Mouse (Mus musculus): ENCODE data around the gene Stx11.

The Stx11 gene

DNA sequence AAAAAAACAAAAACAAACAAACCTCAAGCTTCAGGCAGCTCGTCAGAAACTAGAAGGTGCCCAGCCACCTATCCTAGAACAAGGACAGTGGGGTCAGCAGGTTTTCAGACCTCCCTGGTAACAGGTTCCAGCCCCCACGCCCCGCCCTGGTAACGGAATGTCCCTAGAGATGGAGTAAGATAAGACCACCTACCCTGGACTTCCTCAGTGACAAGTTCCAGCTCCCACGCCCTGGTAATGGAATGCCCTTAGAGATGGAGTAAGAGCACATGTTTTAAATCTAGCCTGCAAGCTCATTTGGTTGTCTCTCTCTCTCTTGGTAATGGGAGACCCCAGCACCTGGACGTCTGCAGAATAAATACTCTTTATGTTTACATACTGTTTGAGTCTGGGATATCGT lies 48.3 kb downstream of the Stx11 start:
- no peak for DNase-seq (ENCODE audit: low read depth, low spot score)

DNA sequence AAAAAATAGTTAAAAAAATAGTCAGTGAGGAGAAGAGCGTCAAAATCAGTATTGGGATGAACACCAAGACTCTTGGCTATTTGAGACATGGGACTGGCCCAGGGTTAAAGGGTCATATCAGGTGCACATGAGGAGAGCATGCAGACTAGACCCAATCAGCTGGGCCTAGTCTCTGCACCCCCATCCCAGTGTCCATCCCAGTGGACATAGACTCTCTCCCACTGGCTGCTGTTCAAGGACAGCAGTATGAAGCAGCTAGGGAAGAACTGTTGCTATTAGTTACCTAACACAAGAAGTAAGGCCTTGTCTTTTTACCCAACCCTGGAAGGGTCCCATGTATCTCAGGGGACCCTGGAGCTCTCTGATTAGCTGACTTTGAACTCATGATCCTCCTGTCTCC lies 49.9 kb downstream of the Stx11 start:
- DNase-seq (ENCODE audit: low read depth, low spot score): no peak

DNA sequence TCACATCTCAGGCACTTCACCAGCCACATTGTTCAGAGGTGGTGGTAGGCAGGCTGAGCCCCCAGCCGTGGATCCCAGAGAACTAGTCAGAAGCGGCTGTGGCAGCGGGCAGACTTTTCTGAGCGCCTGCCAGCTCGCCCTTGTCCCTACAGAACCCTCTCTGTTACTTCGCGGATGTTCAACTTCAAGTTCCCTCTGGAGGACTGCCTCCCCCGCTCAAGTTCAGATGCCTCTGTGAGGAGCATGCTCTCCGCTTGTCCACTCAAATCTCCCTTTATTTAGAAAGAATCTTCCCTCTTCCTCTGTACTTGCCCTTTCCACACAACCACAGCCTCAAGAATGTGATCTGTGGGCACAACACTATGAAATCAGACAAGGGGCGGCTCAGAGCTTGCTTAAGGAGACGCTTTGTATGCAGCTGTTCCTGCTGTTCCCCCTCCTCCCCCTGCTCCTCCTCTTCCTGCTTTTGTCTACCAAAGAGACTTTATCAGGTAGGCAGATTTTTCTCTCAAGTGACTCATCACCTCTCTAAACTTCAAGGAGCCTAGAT lies 52.0 kb downstream of the Stx11 start:
- no peak for DNase-seq (ENCODE audit: low read depth, low spot score)

DNA sequence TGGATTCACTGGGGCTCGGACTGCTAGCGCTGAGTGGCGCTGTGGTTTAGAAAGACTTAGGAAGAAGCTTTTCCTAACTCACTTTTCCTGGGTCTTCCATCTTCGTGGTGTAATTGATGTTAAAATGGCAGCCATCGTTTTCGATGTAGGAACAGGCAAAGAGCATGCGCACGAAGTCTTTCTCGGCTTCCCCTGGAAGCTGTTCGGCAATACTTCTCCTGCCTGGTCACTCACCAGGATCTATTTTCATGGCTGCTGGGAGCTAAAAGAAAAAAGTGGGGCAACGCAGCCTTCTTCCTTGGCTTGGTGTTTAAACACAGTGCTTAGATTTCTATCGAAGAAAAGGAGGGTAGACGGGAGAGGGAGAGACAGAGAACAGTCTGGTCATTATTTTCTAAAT lies 52.6 kb downstream of the Stx11 start:
- no peak for DNase-seq (ENCODE audit: low read depth, low spot score)

DNA sequence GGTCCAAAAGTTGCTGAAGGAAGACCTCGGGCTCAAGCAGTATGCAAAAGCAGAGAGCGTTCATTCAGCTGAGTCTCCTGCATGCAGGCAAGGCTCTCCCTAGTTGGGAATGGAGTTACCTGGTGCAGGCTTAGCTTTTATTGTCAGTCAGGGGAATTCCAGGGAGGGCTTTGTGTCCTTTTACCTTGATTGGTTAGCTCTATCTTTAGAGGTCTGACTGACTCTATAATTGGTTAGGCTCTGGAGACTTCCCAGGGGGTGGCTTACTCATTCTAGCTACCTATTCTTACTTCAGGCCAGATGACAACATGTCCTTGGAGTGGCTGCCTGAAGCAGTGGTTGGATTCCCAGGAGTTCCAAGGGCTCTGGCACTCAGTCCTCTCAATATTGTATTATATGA lies 54.2 kb downstream of the Stx11 start:
- no peak for DNase-seq (ENCODE audit: low read depth, low spot score)

DNA sequence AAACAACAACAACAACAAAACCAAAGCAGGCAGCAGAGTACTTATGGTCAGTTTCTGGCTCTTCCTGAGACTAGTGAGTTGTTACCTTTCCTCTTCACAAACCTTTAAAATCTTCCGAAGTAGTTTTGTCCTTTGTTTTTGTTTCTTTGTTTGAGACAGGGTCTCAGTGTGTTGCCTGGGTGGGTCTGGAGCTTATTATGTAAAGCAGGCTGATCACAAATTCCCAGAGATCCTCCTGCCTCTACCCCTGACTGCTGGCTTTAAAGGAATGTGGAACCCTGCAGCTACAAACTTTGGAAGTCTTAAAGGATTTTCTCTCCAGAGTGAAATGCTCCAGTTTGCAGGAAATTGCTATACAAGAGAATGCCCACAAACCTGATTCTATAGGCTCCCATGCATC lies 54.9 kb downstream of the Stx11 start:
- no peak for DNase-seq (ENCODE audit: low read depth, low spot score)

DNA sequence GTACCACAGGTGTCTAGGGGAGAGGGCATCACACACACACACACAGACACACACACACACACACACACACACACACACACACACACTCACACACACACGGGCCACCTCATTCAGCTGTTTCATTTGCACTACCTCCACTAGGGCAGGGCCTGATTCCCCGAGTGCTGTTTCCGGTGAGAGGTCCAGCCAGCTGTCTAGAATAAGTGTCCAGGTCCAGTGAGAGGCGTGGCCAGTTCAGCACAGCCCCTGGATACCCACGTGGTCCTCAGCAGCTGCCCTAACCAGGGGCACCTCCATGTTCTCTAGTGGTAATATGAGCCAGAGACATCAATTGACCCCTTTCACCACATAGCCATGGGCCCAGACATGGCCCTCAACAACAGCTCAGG lies 60.0 kb downstream of the Stx11 start:
- DNase-seq (ENCODE audit: low read depth, low spot score): no peak

DNA sequence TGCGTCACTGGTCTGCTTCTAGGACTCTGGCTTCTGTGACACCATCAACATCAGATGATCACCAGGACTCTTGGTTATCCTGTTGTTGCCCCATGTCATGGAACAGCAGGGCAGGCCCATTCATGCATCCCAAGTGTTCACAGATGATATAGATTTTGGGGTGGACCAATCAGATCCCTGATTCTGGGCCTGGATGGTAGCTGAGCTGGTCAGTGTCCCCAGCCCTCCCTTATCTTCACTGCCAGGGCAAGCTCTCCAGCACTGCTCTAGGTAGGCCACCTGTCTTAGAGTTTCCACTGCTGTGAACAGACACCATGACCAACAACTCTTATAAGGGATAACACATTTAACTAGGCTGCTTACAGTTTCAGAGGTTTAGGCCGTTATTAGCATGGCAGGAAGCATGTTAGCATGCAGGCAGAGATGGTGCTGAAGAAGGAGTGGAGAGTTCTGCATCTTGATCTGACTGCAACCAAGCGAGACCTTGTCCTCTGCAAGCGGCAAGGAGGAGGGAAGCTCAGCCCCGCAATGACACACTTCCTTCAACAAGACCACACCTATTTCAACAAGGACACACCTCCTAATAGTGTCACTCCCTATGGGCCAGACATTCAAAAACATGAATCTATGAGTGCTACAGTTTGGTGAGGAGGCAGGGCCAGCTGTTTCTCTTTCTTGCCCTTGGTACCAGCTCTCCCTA lies 60.5 kb downstream of the Stx11 start:
- DNase-seq (ENCODE audit: low read depth, low spot score): no peak

DNA sequence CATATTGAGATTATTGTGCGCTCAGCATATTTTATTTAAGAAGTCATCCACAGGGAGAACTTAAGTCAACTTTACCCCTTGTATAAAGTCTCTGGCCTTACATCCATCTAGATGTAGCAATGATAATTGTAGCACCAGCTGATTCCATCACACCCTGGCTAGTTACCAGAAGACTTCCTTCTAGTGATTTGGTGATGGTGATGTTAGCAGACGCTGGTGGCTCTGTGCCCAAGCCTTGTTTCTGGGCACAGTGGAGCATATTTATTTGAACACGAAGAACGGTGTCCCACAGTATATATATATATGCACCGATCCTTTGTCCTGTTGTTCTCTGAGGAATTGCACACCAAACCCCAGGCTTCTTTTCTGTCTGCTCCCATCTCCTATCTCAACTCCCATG lies 64.2 kb downstream of the Stx11 start:
- no peak for DNase-seq (ENCODE audit: low read depth, low spot score)

DNA sequence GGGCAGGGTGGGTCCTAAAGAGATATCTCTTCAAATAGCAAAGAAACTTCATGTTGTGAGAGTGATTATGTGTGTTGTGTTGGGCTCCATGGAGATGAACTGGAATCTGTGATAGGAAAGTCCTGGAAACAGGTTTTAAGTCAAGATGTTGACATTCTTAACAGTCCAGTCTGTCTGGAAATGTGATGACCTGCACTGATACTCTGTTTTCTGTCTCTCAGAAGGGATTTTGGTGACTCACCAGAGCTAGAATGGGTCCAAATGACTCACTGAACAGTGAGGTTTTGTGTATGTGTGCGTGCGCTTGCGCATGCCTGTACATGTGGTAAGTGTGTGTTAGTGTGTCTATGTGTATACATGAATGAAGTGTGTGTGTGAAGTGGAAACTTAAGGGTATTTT lies 70.8 kb downstream of the Stx11 start:
- DNase-seq (ENCODE audit: low read depth, low spot score): no peak

DNA sequence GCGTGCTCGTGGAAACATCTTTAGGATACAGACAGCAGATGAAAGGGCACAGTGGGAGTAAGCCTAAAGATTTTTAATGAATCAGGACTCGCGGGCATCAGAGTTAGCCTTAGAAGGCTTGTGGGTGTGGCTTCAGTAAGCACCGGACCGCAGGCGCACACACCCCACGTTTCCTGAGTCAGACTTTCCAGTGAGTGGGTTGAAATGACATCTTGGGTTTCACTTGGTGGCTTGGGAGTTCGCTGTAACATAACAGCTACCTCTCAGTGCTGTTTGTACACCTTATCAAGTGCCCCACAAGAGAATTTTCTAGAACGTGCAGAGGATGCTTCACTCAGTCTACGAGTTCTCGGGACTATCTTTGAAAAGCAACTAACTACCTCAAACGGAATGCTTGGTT lies 75.7 kb downstream of the Stx11 start:
- no peak for DNase-seq (ENCODE audit: low read depth, low spot score)
